Mouse (Mus musculus): ENCODE measurements at regions not wholly inside any gene's neighbourhood (a gene's known extent, or its start where the extent isn't known, plus 50 kb on each side); places are given as distances from the start of the nearest gene placed in this dataset.

- in situ Hi-C loops (cut with MboI, MseI) = loop anchor here (25.0 kb wide), 2 partner anchors 549 to 899 kb away; no protein-coding TSS in a partner anchor
Observed at GRCm38 (mm10) chr7:37387871-37388270, 385.6 kb downstream of the Zfp536 start.

GRCm38 (mm10) chr7:37388843-37389702 is 384.4 kb downstream of the Zfp536 start:
- in situ Hi-C loops (cut with MboI, MseI) = loop anchor here (25.0 kb wide), 2 partner anchors 548 to 898 kb away; no protein-coding TSS in a partner anchor

- in situ Hi-C loops (cut with MboI, MseI) = loop anchor here (25.0 kb wide), 2 partner anchors 548 to 898 kb away; no protein-coding TSS in a partner anchor
Observed at GRCm38 (mm10) chr7:37389703-37390087, 383.7 kb downstream of the Zfp536 start.

GRCm38 (mm10) chr7:37390271-37390670 is 383.2 kb downstream of the Zfp536 start:
- in situ Hi-C loops (cut with MboI, MseI) = loop anchor here (25.0 kb wide), 2 partner anchors 547 to 897 kb away; no protein-coding TSS in a partner anchor

- in situ Hi-C loops (cut with MboI, MseI) = loop anchor here (25.0 kb wide), 2 partner anchors 545 to 895 kb away; no protein-coding TSS in a partner anchor
Observed at GRCm38 (mm10) chr7:37392122-37392521, 381.3 kb downstream of the Zfp536 start.

- in situ Hi-C loops (cut with MboI, MseI) = loop anchor here (25.0 kb wide), 2 partner anchors 545 to 895 kb away; no protein-coding TSS in a partner anchor
Observed at GRCm38 (mm10) chr7:37392604-37393003, 380.8 kb downstream of the Zfp536 start.

GRCm38 (mm10) chr7:37393071-37393470 is 380.4 kb downstream of the Zfp536 start:
- in situ Hi-C loops (cut with MboI, MseI) = loop anchor here (25.0 kb wide), 2 partner anchors 544 to 894 kb away; no protein-coding TSS in a partner anchor

- in situ Hi-C loops (cut with MboI, MseI) = loop anchor here (25.0 kb wide), 2 partner anchors 542 to 892 kb away; no protein-coding TSS in a partner anchor
Observed at GRCm38 (mm10) chr7:37394965-37395426, 378.4 kb downstream of the Zfp536 start.

GRCm38 (mm10) chr7:37395881-37396513 is 377.4 kb downstream of the Zfp536 start:
- in situ Hi-C loops (cut with MboI, MseI) = loop anchor here (25.0 kb wide), 2 partner anchors 541 to 891 kb away; no protein-coding TSS in a partner anchor

GRCm38 (mm10) chr7:37403483-37403882 is 370.0 kb downstream of the Zfp536 start:
- in situ Hi-C loops (cut with MboI, MseI) = no loop called here

- in situ Hi-C loops (cut with MboI, MseI) = no loop called here
Observed at GRCm38 (mm10) chr7:37413350-37413749, 360.1 kb downstream of the Zfp536 start.

- in situ Hi-C loops (cut with MboI, MseI) = no loop called here
Observed at GRCm38 (mm10) chr7:37421704-37422103, 351.7 kb downstream of the Zfp536 start.

Data from T-helper 2 cell (primary cell).